ENCODE assay signal across 11 mouse cellular contexts in genomic region chr10:121855863-121856446, GRCm38 (mm10).
DNase-seq lines count a peak whose midpoint lies in the region; ATAC-seq and TF ChIP-seq lines count a peak whose summit lies in the region.
"Had no signal": no experiment of that assay in that cellular context is flagged by ENCODE, and none has a peak within 500 bp of the region (broad histone marks: within the 10 kb centered on the region; RNA-seq: fewer than 3 reads in every experiment).

No protein-coding gene starts in this region.

- no peaks in the 10 kb centered on the region for H3K36me3 ChIP-seq in kidney, adult 2 months (ENCODE audit: control insufficient read depth, insufficient read depth, low read length)
- H3K36me3 ChIP-seq in kidney, embryonic 14.5 days (ENCODE audit: control insufficient read depth, insufficient read depth, low read length) = 0 out of 2 replicates have a peak, but pooled peaks cover 4% of the 10 kb centered on the region
- no peaks in the 10 kb centered on the region for H3K36me3 ChIP-seq in CH12.LX (replicated peaks in 1 of 2; ENCODE audit: control insufficient read depth in 1 of 2, insufficient read depth in 1 of 2, low read length in 1 of 2)
- H3K36me3 ChIP-seq in hindbrain, embryonic 13.5 days = peaks cover 48% of the 10 kb centered on the region

- H3K27me3 ChIP-seq in kidney, adult 2 months (replicated peaks; ENCODE audit: control insufficient read depth, insufficient read depth, low read length) = no peaks in the 10 kb centered on the region
- no peaks in the 10 kb centered on the region for H3K27me3 ChIP-seq in kidney, embryonic 14.5 days (ENCODE audit: control insufficient read depth, insufficient read depth, low read length)
- H3K27me3 ChIP-seq in CH12.LX (replicated peaks) = no peaks in the 10 kb centered on the region
- H3K27me3 ChIP-seq in hindbrain, embryonic 13.5 days = no peaks in the 10 kb centered on the region
- H3K27me3 ChIP-seq: embryonic facial prominence, embryonic 13.5 days; heart, embryonic 13.5 days; intestine, embryonic 15.5 days had no signal

- H3K79me2 ChIP-seq in CH12.LX (replicated peaks; ENCODE audit: control insufficient read depth, extremely low read depth, insufficient read depth, poor library complexity, severe bottlenecking) = no peaks in the 10 kb centered on the region

- DNase-seq in kidney, adult 2 months = no peak
- no peak for DNase-seq in CH12.LX (ENCODE audit: extremely low read depth)
- peak; percentile 50 for DNase-seq in NIH3T3 (ENCODE audit: low read depth)
- DNase-seq in lung, postnatal 14 days = peak; percentile 25
- no peak for DNase-seq in ovary, postnatal 14 days (ENCODE audit: low spot score)

- no peaks in the 10 kb centered on the region for H3K4me1 ChIP-seq in kidney, adult 2 months (ENCODE audit: control insufficient read depth, insufficient read depth, low read length)
- H3K4me1 ChIP-seq in kidney, embryonic 14.5 days (ENCODE audit: control insufficient read depth, insufficient read depth, low read length) = 0 out of 2 replicates have a peak, but pooled peaks cover 8% of the 10 kb centered on the region
- H3K4me1 ChIP-seq in CH12.LX (ENCODE audit: control insufficient read depth in 1 of 2, insufficient read depth in 2 of 2) = peaks cover 0 to 19% of the 10 kb centered on the region in 2 experiments; a peak in 2 of 4 replicates
- peaks cover 22% of the 10 kb centered on the region for H3K4me1 ChIP-seq in hindbrain, embryonic 13.5 days (replicated peaks)

- no peak for ATAC-seq in kidney, embryonic 14.5 days (ENCODE audit: low FRiP score, low TSS enrichment)
- ATAC-seq in hindbrain, embryonic 13.5 days (ENCODE audit: low FRiP score) = no peak
- ATAC-seq: intestine, embryonic 15.5 days had no signal

- H3K4me2 ChIP-seq in kidney, embryonic 14.5 days (replicated peaks; ENCODE audit: low read depth, low read length) = no peak overlapping the region
- H3K4me2 ChIP-seq in CH12.LX (ENCODE audit: insufficient read depth, low read depth, poor library complexity, severe bottlenecking) = no peak overlapping the region
- H3K4me2 ChIP-seq in hindbrain, embryonic 13.5 days = no peak overlapping the region
- H3K4me2 ChIP-seq: embryonic facial prominence, embryonic 13.5 days; heart, embryonic 13.5 days; intestine, embryonic 15.5 days had no signal

- in situ Hi-C loops in CH12.LX (cut with MboI; ENCODE audit: low pct_ligation_motif_present, low pct_unique_long_range_greater_than_20kb, low sequenced_read_pairs) = no loop called here

- TF ChIP-seq RAD21 in CH12.LX (IDR thresholded peaks at IDR 0.05; ENCODE audit: low read depth, low read length) = no peak; the same call in none of the 2 replicates

- H3K9me3 ChIP-seq in kidney, embryonic 14.5 days (ENCODE audit: control insufficient read depth, low read length) = no peaks in the 10 kb centered on the region
- peaks cover 3% of the 10 kb centered on the region for H3K9me3 ChIP-seq in CH12.LX (replicated peaks; ENCODE audit: low read length)
- no peaks in the 10 kb centered on the region for H3K9me3 ChIP-seq in hindbrain, embryonic 13.5 days
- H3K9me3 ChIP-seq: embryonic facial prominence, embryonic 13.5 days; intestine, embryonic 15.5 days had no signal

- H3K9ac ChIP-seq in kidney, embryonic 14.5 days (ENCODE audit: low read depth, low read length) = no peak overlapping the region
- no peak overlapping the region for H3K9ac ChIP-seq in CH12.LX (ENCODE audit: insufficient read depth, low read depth)
- H3K9ac ChIP-seq in hindbrain, embryonic 13.5 days = no peak overlapping the region
- H3K9ac ChIP-seq: embryonic facial prominence, embryonic 13.5 days; heart, embryonic 13.5 days; intestine, embryonic 15.5 days had no signal

- 89% methylated on average over 7 of the region's 7 CpGs for WGBS in kidney, adult 2 months
- WGBS in kidney, embryonic 14.5 days = 85% methylated on average over 7 of the region's 7 CpGs
- 86% methylated on average over 7 of the region's 7 CpGs for WGBS in hindbrain, embryonic 13.5 days

- H3K4me3 ChIP-seq in kidney, adult 2 months (ENCODE audit: insufficient read depth, low read depth, low read length) = no peak overlapping the region
- H3K4me3 ChIP-seq in kidney, embryonic 14.5 days (ENCODE audit: low read length) = no peak overlapping the region
- no peak overlapping the region for H3K4me3 ChIP-seq in CH12.LX (replicated peaks in 1 of 3; ENCODE audit: low read depth in 2 of 3, low read length in 2 of 3, poor library complexity in 1 of 3)
- no peak overlapping the region for H3K4me3 ChIP-seq in hindbrain, embryonic 13.5 days
- H3K4me3 ChIP-seq: embryonic facial prominence, embryonic 13.5 days; heart, embryonic 13.5 days; intestine, embryonic 15.5 days; myocyte had no signal

- dilution Hi-C loops in CH12.LX (cut with MboI; ENCODE audit: extremely low pct_ligation_motif_present, extremely low pct_unique_long_range_greater_than_20kb, low sequenced_read_pairs) = no loop called here

- peak; percentile 34; the same call in 1 of the 2 replicates for TF ChIP-seq CTCF in kidney, adult 2 months (conservative IDR thresholded peaks at IDR 0.05; ENCODE audit: insufficient read depth, insufficient read length, low read depth, low read length)
- TF ChIP-seq CTCF in CH12.LX (conservative IDR thresholded peaks at IDR 0.05 in 1 of 2, IDR thresholded peaks at IDR 0.05 in 1 of 2; ENCODE audit: low read depth in 2 of 2, low read length in 2 of 2) = peak; percentile 24 to 44; a peak in 2 of 4 replicates

- no peak for TF ChIP-seq POLR2A in kidney, adult 2 months (IDR thresholded peaks at IDR 0.05; ENCODE audit: low read depth, low read length)
- no peak for TF ChIP-seq POLR2A in CH12.LX (IDR thresholded peaks at IDR 0.05; ENCODE audit: low read depth, low read length)

- no peak overlapping the region for H3K27ac ChIP-seq in kidney, adult 2 months (ENCODE audit: insufficient read depth, low read depth, low read length)
- no peak overlapping the region for H3K27ac ChIP-seq in kidney, embryonic 14.5 days (ENCODE audit: low read depth, low read length)
- H3K27ac ChIP-seq in CH12.LX (ENCODE audit: insufficient read depth, low read depth) = no peak overlapping the region
- no peak overlapping the region for H3K27ac ChIP-seq in hindbrain, embryonic 13.5 days
- H3K27ac ChIP-seq: embryonic facial prominence, embryonic 13.5 days; heart, embryonic 13.5 days; intestine, embryonic 15.5 days had no signal

- TF ChIP-seq EP300 in CH12.LX (IDR thresholded peaks at IDR 0.05; ENCODE audit: low read length) = no peak

TF ChIP-seq in CH12.LX, 34 proteins besides CTCF, POLR2A, EP300 and RAD21:
- TF ChIP-seq NRF1 (IDR thresholded peaks at IDR 0.05; ENCODE audit: low read depth, low read length) (no peak), SMC3 (IDR thresholded peaks at IDR 0.05; ENCODE audit: low read depth, low read length) (peak; percentile 37), USF2 (conservative IDR thresholded peaks at IDR 0.05; ENCODE audit: low read depth, low read length) (no peak), BHLHE40 (IDR thresholded peaks at IDR 0.05; ENCODE audit: low read depth, low read length) (no peak), MAZ (IDR thresholded peaks at IDR 0.05; ENCODE audit: low read depth, low read length) (no peak), NELFE (IDR thresholded peaks at IDR 0.05; ENCODE audit: low read depth, low read length) (no peak), MAFK (IDR thresholded peaks at IDR 0.05; ENCODE audit: insufficient replicate concordance, low read length) (no peak)

Comparison
In these comparisons a context has a peak if more than half of its experiments do, and no peak if none do; other contexts are left out.
1. DNase-seq: peak in NIH3T3 (single experiment) and lung, postnatal 14 days (single experiment); none in kidney, adult 2 months (single experiment), CH12.LX (single experiment) and ovary, postnatal 14 days (single experiment).